Mouse (Mus musculus) T-cell, adult 2 months (primary cell): ENCODE measurements around the gene Tmem128.

Experiments
- DNase-seq: peaks from one replicate; pipeline ENCODE4 v3.0.0; 2022; ENCODE audit warnings: low spot score

Tmem128 gene

DNA sequence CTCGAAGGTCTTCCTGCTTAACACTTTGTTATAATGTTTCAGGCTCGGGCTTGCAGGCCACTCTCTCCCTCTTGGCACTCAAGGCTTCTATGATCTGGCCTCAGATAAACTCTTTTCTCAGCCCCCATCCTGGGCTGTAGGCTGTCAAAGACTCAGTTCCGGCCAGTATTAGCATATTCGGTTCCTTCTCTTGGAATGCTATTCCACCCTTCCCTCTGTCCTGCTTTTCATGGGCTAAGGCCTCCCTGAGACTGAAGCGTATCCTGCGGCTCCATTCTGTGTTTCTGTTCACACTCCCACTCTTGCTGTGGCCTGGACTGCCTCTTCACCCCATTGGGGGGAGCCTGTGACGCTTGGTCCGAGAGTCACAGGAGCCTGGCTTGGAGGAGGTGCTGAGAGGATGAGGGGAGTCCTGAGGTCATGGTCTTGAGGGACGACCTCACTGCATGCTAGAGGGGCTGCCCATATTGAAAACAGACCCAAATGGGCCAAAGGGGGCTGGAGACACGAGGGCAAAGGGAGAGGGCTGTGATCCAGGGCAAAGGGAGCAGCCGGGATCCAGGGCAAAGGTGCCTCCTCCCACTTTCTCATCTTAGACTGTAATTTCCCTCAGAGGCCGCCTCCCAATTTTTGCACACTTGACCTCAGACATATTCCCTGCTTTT lies 18.1 kb downstream of the Tmem128 start:
- DNase-seq: no peak

DNA sequence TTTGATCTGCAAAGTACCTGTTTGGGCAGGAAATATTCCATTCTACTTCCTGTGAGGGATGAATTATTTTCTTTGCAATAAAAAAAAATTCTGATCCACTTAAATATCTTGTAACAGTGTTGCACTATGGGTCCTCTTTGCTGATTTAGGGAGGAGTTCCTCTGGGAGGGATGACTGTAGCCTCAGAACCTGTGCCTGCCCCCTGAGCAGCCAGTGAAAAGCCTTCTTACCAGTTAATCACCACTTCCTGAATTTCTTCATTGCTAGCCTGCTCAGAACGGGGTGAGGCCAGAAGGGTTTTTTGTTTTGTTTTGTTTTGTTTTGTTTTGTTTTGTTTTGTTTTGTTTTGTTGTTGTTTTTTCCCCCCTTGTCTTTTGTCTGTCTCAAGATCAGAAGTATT lies 20.1 kb downstream of the Tmem128 start:
- no peak for DNase-seq

GRCm38 (mm10) chr5:38285724-38286123 lies 25.7 kb downstream of the Tmem128 start:
- no peak for DNase-seq

DNA sequence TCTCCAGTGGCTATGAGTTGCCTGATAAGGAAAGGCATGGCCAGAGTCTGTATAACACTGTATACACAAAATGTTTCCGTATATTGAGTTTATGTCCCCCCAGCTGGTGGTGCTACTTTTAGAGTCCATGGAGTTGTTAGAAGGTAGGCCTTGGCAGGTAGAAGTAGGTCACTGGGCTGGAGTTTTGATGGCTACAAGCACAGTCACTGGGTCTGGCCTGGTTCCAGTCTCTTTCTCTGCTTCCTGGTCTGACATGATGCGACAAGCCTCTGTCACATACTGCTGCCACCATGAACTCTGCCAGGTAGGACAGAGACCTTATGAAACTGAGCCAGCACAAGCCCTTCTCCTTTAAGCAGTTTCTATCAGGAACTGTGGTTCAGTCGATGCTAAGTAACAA lies 28.5 kb downstream of the Tmem128 start:
- DNase-seq: no peak

GRCm38 (mm10) chr5:38301761-38302411 lies 41.9 kb downstream of the Tmem128 start:
- no peak for DNase-seq

DNA sequence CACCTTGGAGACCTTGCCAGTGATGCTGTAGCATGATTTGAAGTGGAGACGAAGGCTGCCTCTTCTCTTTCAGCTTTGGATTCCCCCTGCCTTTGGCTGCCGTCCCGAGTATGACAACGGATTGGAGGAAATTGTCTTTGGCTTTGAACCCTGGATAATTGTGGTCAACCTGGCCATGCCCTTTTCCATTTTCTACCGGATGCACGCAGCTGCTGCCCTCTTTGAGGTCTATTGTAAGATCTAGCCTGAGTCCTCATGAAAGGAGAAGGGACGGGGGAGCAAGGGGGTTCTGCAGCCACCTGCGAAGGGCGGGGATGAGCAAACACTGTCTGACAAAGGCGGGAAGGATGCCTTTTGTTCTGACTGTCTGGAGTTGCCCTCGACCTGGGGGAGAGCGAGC lies 42.7 kb downstream of the Tmem128 start:
- DNase-seq: no peak

- DNase-seq: no peak
Observed at GRCm38 (mm10) chr5:38305241-38305640, 45.3 kb downstream of the Tmem128 start.

GRCm38 (mm10) chr5:38307255-38308101 lies 47.5 kb downstream of the Tmem128 start:
- DNase-seq: peak; percentile 77

DNA sequence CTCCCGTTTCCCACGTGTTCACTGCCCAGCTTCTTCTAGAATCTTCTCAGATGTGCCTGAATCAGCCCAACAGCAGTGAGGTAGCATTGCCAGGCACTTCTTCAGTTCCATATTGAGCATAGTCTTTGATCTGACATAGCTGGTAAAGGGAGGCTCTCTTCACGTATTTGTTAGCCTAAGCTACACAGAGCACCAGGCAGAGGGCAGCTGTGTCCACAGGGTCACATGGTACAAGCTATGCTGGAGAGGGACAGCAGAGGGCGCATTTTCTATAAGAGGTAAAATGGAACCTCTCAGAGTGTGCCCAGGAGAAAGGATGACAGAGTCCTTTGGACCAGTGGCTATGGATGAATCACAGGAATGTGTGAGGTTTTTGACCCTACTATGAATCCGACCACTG lies 48.9 kb downstream of the Tmem128 start:
- DNase-seq: peak; percentile 25

GRCm38 (mm10) chr5:38309795-38310194 lies 49.8 kb downstream of the Tmem128 start:
- no peak for DNase-seq
